Mouse (Mus musculus): ENCODE data around the gene Prpf6.
A peak's percentile ranks its signal among the peaks of the same experiment; 100 is the strongest.

The Prpf6 gene

GRCm38 (mm10) chr2:181658930-181659555 lies 67.4 kb downstream of the Prpf6 start:
- no peak for DNase-seq

- DNase-seq: peak; percentile 82 to 83
Observed at GRCm38 (mm10) chr2:181659609-181660055, 68.0 kb downstream of the Prpf6 start.

GRCm38 (mm10) chr2:181662620-181663297 lies 71.1 kb downstream of the Prpf6 start:
- no peak for DNase-seq

GRCm38 (mm10) chr2:181663298-181663630 lies 71.6 kb downstream of the Prpf6 start:
- no peak for DNase-seq

GRCm38 (mm10) chr2:181670285-181670912 lies 78.7 kb downstream of the Prpf6 start:
- DNase-seq: no peak

GRCm38 (mm10) chr2:181670913-181671311 lies 79.2 kb downstream of the Prpf6 start:
- no peak for DNase-seq

GRCm38 (mm10) chr2:181671326-181671725 lies 79.7 kb downstream of the Prpf6 start, which contains the start of gene Sox18:
TSS of gene Sox18 (minus strand) at chr2:181671640.
- DNase-seq: no peak

GRCm38 (mm10) chr2:181671984-181672383 lies 80.3 kb downstream of the Prpf6 start:
- DNase-seq: no peak

GRCm38 (mm10) chr2:181673501-181673900 lies 81.8 kb downstream of the Prpf6 start:
- DNase-seq: no peak

- no peak for DNase-seq
Observed at GRCm38 (mm10) chr2:181674934-181675333, 83.3 kb downstream of the Prpf6 start.

GRCm38 (mm10) chr2:181675454-181675853 lies 83.8 kb downstream of the Prpf6 start:
- peak; percentile 34 to 47 for DNase-seq

GRCm38 (mm10) chr2:181676424-181676823 lies 84.8 kb downstream of the Prpf6 start:
- DNase-seq: no peak

- no peak for DNase-seq
Observed at GRCm38 (mm10) chr2:181677096-181677754, 85.6 kb downstream of the Prpf6 start.

- no peak for DNase-seq
Observed at GRCm38 (mm10) chr2:181677755-181678098, 86.1 kb downstream of the Prpf6 start.

GRCm38 (mm10) chr2:181678780-181679179 lies 87.1 kb downstream of the Prpf6 start:
- DNase-seq: peak; percentile 67 to 70

GRCm38 (mm10) chr2:181679951-181680715 lies 88.5 kb downstream of the Prpf6 start, which contains the start of gene Tcea2:
TSS of gene Tcea2 (plus strand) at chr2:181680310.
- peak; percentile 78 to 83 for DNase-seq

GRCm38 (mm10) chr2:181680716-181681117 lies 89.0 kb downstream of the Prpf6 start:
- peak; percentile 18 to 43 for DNase-seq

- DNase-seq: no peak
Observed at GRCm38 (mm10) chr2:181681978-181682377, 90.3 kb downstream of the Prpf6 start.

- no peak for DNase-seq
Observed at GRCm38 (mm10) chr2:181683381-181683780, 91.7 kb downstream of the Prpf6 start.

- DNase-seq: no peak
Observed at GRCm38 (mm10) chr2:181684713-181685112, 93.0 kb downstream of the Prpf6 start.

- no peak for DNase-seq
Observed at GRCm38 (mm10) chr2:181685686-181686085, 94.0 kb downstream of the Prpf6 start.

- no peak for DNase-seq
Observed at GRCm38 (mm10) chr2:181687586-181687985, 95.9 kb downstream of the Prpf6 start.

Measured in cerebellum, postnatal 36 days (tissue).